Mouse (Mus musculus) lung, embryonic 14.5 days (tissue): ENCODE results near the gene Cemip2. TPM values are rescaled to one million over a fixed set of nuclear protein-coding genes. Genes with fewer than 3 reads are reported as not detected.

ENCODE experiments used
- ATAC-seq: fragments of 200-750 bp; cut with Nextera tagmentation; 2 replicates; pipeline ENCODE4 v1.8.0; 2017; ENCODE audit warnings: mild to moderate bottlenecking, moderate TSS enrichment, moderate library complexity; ENCODE audit not compliant: insufficient read depth
- DNase-seq: peaks from one replicate; pipeline ENCODE4 v3.0.0-alpha.2; 2015
- H3K27ac ChIP-seq: fragments of 300-500 bp; sonication (generic); 2 replicates; pipeline ENCODE4 v1.5.1; 2014; ENCODE audit warnings: low read depth, mild to moderate bottlenecking, moderate library complexity
- H3K27me3 ChIP-seq: fragments of 300-500 bp; sonication (generic); 2 replicates; pipeline ENCODE4 v1.6.1; 2014; ENCODE audit warnings: low read length, control low read depth; ENCODE audit not compliant: insufficient read depth
- H3K36me3 ChIP-seq: fragments of 300-500 bp; sonication (generic); 2 replicates; pipeline ENCODE4 v1.6.1; 2014; ENCODE audit warnings: control low read depth; ENCODE audit not compliant: insufficient read depth
- H3K4me1 ChIP-seq: fragments of 300-500 bp; sonication (generic); 2 replicates; pipeline ENCODE4 v1.6.1; 2014; ENCODE audit warnings: antibody characterized with exemption, control low read depth; ENCODE audit not compliant: insufficient read depth
- H3K4me2 ChIP-seq: fragments of 300-500 bp; sonication (generic); 2 replicates; pipeline ENCODE4 v1.6.1; 2014; ENCODE audit warnings: mild to moderate bottlenecking
- H3K4me3 ChIP-seq: fragments of 300-500 bp; sonication (generic); 2 replicates; pipeline ENCODE4 v1.5.1; 2014; ENCODE audit warnings: low read depth, low read length
- H3K9ac ChIP-seq: fragments of 300-500 bp; sonication (generic); 2 replicates; pipeline ENCODE4 v1.6.1; 2014
- H3K9me3 ChIP-seq: fragments of 300-500 bp; sonication (generic); 2 replicates; pipeline ENCODE4 v1.6.1; 2016; ENCODE audit warnings: low read depth, low read length, control low read depth
- CTCF ChIP-seq: IDR thresholded peaks from 2 replicates; pipeline ENCODE4 v1.5.1; 2016; ENCODE audit warnings: antibody characterized with exemption, low read depth
- WGBS: fragments of 180-500 bp; shearing (Covaris S2); extraction: QIAGEN DNeasy Blood & Tissue Kit; methylation state at CpG from one replicate; pipeline ENCODE4 v1.1.7; 2014; 5-methylcytosine and 5-hydroxymethylcytosine counted together
- polyA plus RNA-seq: library from polyadenylated mRNA; unstranded; fragments of >200 nt; fragmentation: Nextera tagmentation; extraction: Ambion mirVana; gene quantifications from 2 replicates; pipeline ENCODE4 v1.2.1, GENCODE M21; 2014

Gene Cemip2
- polyA plus RNA-seq, 1 experiment from 2014 or later, result 32.3 TPM

DNA sequence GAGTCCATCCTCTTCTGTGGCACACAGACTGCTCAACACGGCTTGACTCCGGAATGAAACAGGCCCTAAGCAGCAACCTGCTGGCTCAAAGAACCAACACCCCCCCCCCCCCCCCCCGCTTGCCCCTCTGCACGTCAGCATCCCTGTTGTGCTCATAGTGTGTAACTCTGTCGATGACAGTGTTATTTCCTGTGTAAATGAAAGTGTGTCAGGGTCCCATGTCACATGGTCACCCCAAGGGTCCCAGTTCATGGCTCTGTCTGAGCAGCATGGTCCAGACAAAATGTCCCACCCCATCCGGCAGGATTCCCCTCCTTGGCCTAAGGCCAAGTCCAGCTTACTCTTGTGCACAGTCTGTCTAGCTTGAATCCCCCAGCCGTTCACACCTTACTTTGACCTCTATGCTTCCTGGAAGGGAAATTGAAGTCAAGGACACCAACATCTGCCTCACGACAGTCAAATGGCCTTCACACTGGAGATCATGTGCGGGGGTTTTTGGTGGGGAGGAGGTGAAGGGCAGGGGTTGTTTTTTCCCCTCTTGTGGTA lies 10.6 kb upstream of the Cemip2 start:
- 54% methylated on average over 9 of the region's 9 CpGs for WGBS
- no peaks in the 10 kb centered on the region for H3K27me3 ChIP-seq
- H3K27ac ChIP-seq, result no peak overlapping the region
- no peak for TF ChIP-seq CTCF
- no peak for ATAC-seq
- H3K36me3 ChIP-seq, result no peaks in the 10 kb centered on the region
- no peak overlapping the region for H3K4me3 ChIP-seq
- H3K4me2 ChIP-seq, result no peak overlapping the region
- H3K9me3 ChIP-seq, result no peaks in the 10 kb centered on the region
- no peaks in the 10 kb centered on the region for H3K4me1 ChIP-seq
- peak; percentile 23 for DNase-seq
- no peak overlapping the region for H3K9ac ChIP-seq

DNA sequence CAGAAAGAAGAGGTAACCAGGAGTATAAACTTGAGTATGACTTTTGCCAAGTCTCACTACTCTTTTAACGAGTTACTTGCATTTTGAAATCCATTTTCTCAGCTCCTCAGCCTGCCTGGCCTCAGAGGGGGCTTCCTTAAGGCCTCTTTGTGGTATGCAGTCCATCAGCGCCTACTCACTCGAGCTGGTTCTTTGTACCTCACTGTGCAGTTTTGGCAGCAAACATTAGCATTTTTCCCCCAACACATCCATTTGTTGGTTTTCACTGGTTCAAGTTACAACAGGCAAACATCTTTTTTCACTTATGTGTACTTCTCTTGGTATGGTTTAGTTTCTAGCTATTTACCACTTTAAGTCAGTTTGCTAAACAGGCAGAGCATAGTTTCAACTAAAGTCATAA lies 8.3 kb upstream of the Cemip2 start:
- no peaks in the 10 kb centered on the region for H3K36me3 ChIP-seq
- H3K4me1 ChIP-seq, result no peaks in the 10 kb centered on the region
- no peak overlapping the region for H3K4me2 ChIP-seq
- 51% methylated on average over 3 of the region's 3 CpGs for WGBS
- H3K4me3 ChIP-seq, result no peak overlapping the region
- ATAC-seq (no peak), DNase-seq (peak; percentile 32)
- H3K9me3 ChIP-seq, result no peaks in the 10 kb centered on the region
- no peak for TF ChIP-seq CTCF
- no peak overlapping the region for H3K27ac ChIP-seq
- H3K27me3 ChIP-seq, result no peaks in the 10 kb centered on the region
- H3K9ac ChIP-seq, result no peak overlapping the region

DNA sequence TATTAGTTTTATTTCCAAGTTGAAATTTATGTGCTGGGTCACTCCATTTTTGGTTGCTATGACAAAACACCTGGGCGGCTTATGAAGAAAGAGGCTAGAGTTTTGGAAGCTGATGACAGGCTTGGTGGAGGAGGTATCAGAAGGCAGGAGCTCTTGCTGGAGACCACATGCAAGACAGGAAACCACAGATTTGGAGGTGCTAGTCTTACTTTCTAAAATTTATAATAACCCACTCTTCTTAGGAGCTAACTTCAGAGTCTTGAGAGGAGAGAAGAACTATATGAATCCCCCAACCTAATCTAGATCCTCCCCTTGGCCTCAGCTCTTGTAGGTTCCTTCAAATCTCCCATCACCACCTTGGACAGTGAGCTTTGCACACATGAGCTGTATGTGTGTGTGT lies 6.6 kb upstream of the Cemip2 start:
- Histone ChIP-seq H3K4me3 (no peak overlapping the region), H3K27me3 (no peaks in the 10 kb centered on the region), H3K4me2 (no peak overlapping the region), H3K4me1 (no peaks in the 10 kb centered on the region), H3K9me3 (no peaks in the 10 kb centered on the region), H3K27ac (no peak overlapping the region), H3K36me3 (no peaks in the 10 kb centered on the region), H3K9ac (no peak overlapping the region)
- no peak for TF ChIP-seq CTCF
- DNase-seq, result no peak
- ATAC-seq, result no peak
- WGBS, result 86% methylated on average over 1 of the region's 1 CpGs

DNA sequence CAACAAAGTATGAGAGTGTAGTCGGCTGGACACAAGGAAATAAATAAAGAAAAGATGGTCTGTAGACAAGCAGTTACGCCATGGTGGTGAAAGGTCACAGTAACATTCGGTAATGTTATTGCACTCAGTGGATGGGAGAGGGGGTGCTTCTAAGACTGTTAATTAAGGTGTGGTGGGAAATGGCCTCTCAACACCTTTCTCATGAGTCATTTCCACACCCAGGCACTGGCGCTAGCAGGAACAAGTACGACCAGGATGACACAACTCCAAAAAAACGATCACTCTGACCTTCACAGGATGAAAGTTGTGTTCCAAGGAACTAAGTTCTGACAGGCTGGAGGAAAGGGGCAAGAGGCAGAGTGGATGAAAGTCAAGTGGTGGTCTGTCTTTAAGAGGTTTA lies 4.5 kb upstream of the Cemip2 start:
- Histone ChIP-seq H3K4me3 (no peak overlapping the region), H3K27me3 (no peaks in the 10 kb centered on the region), H3K4me1 (0 out of 2 replicates have a peak, but pooled peaks cover 3% of the 10 kb centered on the region), H3K36me3 (no peaks in the 10 kb centered on the region), H3K27ac (no peak overlapping the region), H3K9ac (no peak overlapping the region), H3K4me2 (no peak overlapping the region), H3K9me3 (no peaks in the 10 kb centered on the region)
- ATAC-seq (no peak), DNase-seq (no peak)
- 61% methylated on average over 6 of the region's 6 CpGs for WGBS
- no peak for TF ChIP-seq CTCF

DNA sequence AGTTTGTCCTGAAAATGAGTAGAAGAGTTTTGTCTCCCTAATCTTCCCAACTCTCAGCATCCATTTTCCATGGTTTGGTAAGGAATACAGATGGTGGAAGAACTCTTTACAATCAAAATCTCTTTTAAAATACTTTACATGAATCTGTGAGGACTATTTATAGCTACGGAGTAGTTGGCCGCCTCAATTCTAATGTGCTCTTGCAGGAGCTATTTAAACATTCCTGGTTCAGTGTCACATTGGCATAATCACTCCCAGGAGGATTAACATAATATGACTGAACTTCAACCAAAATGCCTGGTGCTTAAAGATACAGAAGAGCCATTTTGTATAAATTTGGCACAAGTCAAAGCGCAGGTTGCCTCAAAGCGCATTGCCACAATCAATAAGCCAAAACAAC lies 2.5 kb upstream of the Cemip2 start:
- Histone ChIP-seq H3K9me3 (no peaks in the 10 kb centered on the region), H3K4me3 (no peak overlapping the region), H3K27ac (no peak overlapping the region), H3K4me1 (peaks cover 16% of the 10 kb centered on the region; the same call in 1 of the 2 replicates), H3K36me3 (no peaks in the 10 kb centered on the region), H3K4me2 (no peak overlapping the region), H3K27me3 (no peaks in the 10 kb centered on the region), H3K9ac (no peak overlapping the region)
- no peak for TF ChIP-seq CTCF
- 81% methylated on average over 4 of the region's 4 CpGs for WGBS
- no peak for DNase-seq
- ATAC-seq, result no peak

DNA sequence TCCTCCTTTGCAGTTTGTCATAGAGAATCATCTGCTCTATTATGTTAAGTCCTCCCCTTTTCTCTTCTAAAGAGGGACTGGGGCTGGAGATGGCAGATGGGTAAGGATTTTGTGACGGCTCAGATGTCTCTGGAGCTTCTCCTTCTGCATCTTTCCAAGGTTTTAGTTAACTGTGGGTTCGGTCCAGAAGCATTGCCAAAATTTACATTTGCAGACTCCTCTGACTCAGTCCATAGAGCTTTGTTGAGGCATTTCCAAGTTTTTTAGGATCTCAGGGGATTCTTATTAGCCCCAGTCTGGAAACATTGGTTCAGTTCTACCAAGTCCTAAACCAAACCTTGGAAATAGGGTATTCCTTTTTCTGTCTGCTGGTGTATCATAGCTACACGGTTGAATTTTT lies 1.5 kb upstream of the Cemip2 start:
- no peak overlapping the region for H3K9ac ChIP-seq
- no peaks in the 10 kb centered on the region for H3K9me3 ChIP-seq
- no peak overlapping the region for H3K4me3 ChIP-seq
- no peak overlapping the region for H3K4me2 ChIP-seq
- 61% methylated on average over 3 of the region's 3 CpGs for WGBS
- peaks cover 18% of the 10 kb centered on the region; the same call in 1 of the 2 replicates for H3K4me1 ChIP-seq
- DNase-seq (no peak), ATAC-seq (no peak)
- H3K27me3 ChIP-seq, result no peaks in the 10 kb centered on the region
- TF ChIP-seq CTCF, result no peak
- no peaks in the 10 kb centered on the region for H3K36me3 ChIP-seq
- H3K27ac ChIP-seq, result no peak overlapping the region

DNA sequence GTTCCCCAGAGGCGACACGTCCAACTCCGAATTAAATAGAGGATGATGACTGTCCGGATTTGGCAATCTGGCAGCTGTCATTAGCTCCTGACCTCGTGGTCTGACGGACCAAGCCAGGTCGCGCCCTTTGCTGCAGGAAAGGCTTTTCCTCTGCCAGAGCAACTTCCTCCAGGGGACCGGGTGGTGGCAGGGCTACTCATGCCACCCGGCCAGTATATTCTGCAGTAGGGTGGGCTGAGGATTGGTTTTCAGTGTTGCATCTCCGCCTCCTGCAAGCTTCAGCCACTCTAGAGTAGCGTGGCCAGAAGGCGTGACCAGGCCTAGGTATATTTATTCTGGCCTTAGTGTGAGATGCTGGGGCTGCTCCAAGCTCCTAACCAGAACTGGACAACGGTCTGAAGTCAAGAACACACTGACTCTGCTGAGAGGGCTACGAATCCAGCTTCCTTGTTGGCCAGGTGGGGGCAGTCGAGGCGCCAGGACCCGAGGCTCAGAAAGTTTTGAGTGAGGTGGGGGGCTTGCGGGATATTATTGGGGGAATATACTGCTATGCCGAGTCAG lies 891 bp upstream of the Cemip2 start:
- Histone ChIP-seq H3K27me3 (no peaks in the 10 kb centered on the region), H3K36me3 (no peaks in the 10 kb centered on the region), H3K4me3 (no peak overlapping the region), H3K4me2 (peak overlapping the region; percentile 74), H3K9ac (no peak overlapping the region), H3K9me3 (no peaks in the 10 kb centered on the region), H3K27ac (no peak overlapping the region), H3K4me1 (peaks cover 18% of the 10 kb centered on the region; the same call in 1 of the 2 replicates)
- ATAC-seq, result peak; percentile 1; the same call in 1 of the 2 replicates
- TF ChIP-seq CTCF, result peak; percentile 59
- 32% methylated on average over 20 of the region's 20 CpGs for WGBS
- DNase-seq, result peak; percentile 60

DNA sequence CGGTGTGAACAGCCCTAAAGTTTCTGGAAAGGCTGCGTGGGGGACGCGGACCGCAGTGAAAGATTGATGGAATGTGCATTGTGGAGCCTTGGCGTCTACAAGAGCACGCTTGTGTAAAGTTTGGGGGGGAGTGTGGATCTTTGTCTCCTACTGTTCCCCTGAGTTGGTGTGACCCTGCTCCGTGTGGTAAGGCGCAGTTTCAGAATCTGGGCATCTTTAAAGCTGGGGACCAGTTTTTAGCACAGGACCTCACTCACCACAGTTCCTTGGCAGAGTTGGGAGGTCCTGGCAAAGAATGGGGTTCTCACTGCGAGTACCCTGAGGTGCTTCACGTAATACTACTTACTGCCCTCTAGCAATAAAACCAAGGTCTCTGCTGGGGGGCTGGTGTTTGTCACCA lies 964 bp downstream of the Cemip2 start:
- Histone ChIP-seq H3K4me1 (peaks cover 18% of the 10 kb centered on the region; the same call in 1 of the 2 replicates), H3K27ac (peak overlapping the region; percentile 94; the same call in 1 of the 2 replicates), H3K9ac (peak overlapping the region; percentile 76), H3K9me3 (no peaks in the 10 kb centered on the region), H3K27me3 (no peaks in the 10 kb centered on the region), H3K4me2 (peak overlapping the region; percentile 74), H3K36me3 (no peaks in the 10 kb centered on the region), H3K4me3 (peak overlapping the region; percentile 87)
- WGBS, result under 1% methylated on average over 11 of the region's 11 CpGs
- no peak for TF ChIP-seq CTCF
- DNase-seq (peak; percentile 53), ATAC-seq (no peak)
